Mouse (Mus musculus): ENCODE measurements around the gene Poc1a.

Gene Poc1a

GRCm38 (mm10) chr9:106322497-106322896 is 41.6 kb downstream of the Poc1a start:
- H3K4me1 ChIP-seq (replicated peaks; ENCODE audit: low read depth, low read length): peaks cover 41% of the 10 kb centered on the region
- no peak overlapping the region for H3K4me3 ChIP-seq (replicated peaks; ENCODE audit: low read length)
- TF ChIP-seq CTCF (conservative IDR thresholded peaks at IDR 0.05; ENCODE audit: low read length) (no peak), NANOG (IDR thresholded peaks at IDR 0.05; ENCODE audit: borderline replicate concordance, low read length) (no peak), POU5F1 (IDR thresholded peaks at IDR 0.05; ENCODE audit: borderline replicate concordance, low read length) (no peak)
- no peaks in the 10 kb centered on the region for H3K27me3 ChIP-seq (ENCODE audit: insufficient read depth, low read length)
- peaks cover 13% of the 10 kb centered on the region for H3K36me3 ChIP-seq (ENCODE audit: insufficient read depth, low read length)
- no peaks in the 10 kb centered on the region for H3K9me3 ChIP-seq (ENCODE audit: low read length)

GRCm38 (mm10) chr9:106326241-106326640 is 45.4 kb downstream of the Poc1a start:
- Histone ChIP-seq H3K27me3 (ENCODE audit: insufficient read depth, low read length) (no peaks in the 10 kb centered on the region), H3K4me1 (replicated peaks; ENCODE audit: low read depth, low read length) (peaks cover 31% of the 10 kb centered on the region)
- TF ChIP-seq CTCF (conservative IDR thresholded peaks at IDR 0.05; ENCODE audit: low read length): no peak
- TF ChIP-seq NANOG (IDR thresholded peaks at IDR 0.05; ENCODE audit: borderline replicate concordance, low read length): no peak

GRCm38 (mm10) chr9:106327125-106327809 is 46.4 kb downstream of the Poc1a start:
- Histone ChIP-seq H3K36me3 (ENCODE audit: insufficient read depth, low read length) (peaks cover 33% of the 10 kb centered on the region), H3K4me3 (replicated peaks; ENCODE audit: low read length) (no peak overlapping the region), H3K9me3 (ENCODE audit: low read length) (no peaks in the 10 kb centered on the region), H3K27me3 (ENCODE audit: insufficient read depth, low read length) (no peaks in the 10 kb centered on the region), H3K4me1 (replicated peaks; ENCODE audit: low read depth, low read length) (peaks cover 21% of the 10 kb centered on the region)
- TF ChIP-seq POU5F1 (IDR thresholded peaks at IDR 0.05; ENCODE audit: borderline replicate concordance, low read length) (no peak), NANOG (IDR thresholded peaks at IDR 0.05; ENCODE audit: borderline replicate concordance, low read length) (no peak), CTCF (conservative IDR thresholded peaks at IDR 0.05; ENCODE audit: low read length) (no peak)

More at GRCm38 (mm10) chr9:106326241-106326640, 45.4 kb downstream of the Poc1a start:
- no peak overlapping the region for H3K4me3 ChIP-seq (replicated peaks; ENCODE audit: low read length)
- H3K36me3 ChIP-seq (ENCODE audit: insufficient read depth, low read length): peaks cover 22% of the 10 kb centered on the region
- H3K9me3 ChIP-seq (ENCODE audit: low read length): no peaks in the 10 kb centered on the region

GRCm38 (mm10) chr9:106328068-106328610 is 47.3 kb downstream of the Poc1a start:
- Histone ChIP-seq H3K9me3 (ENCODE audit: low read length) (no peaks in the 10 kb centered on the region), H3K4me3 (replicated peaks; ENCODE audit: low read length) (no peak overlapping the region), H3K36me3 (ENCODE audit: insufficient read depth, low read length) (peaks cover 36% of the 10 kb centered on the region), H3K4me1 (replicated peaks; ENCODE audit: low read depth, low read length) (peaks cover 12% of the 10 kb centered on the region), H3K27me3 (ENCODE audit: insufficient read depth, low read length) (no peaks in the 10 kb centered on the region)
- TF ChIP-seq CTCF (conservative IDR thresholded peaks at IDR 0.05; ENCODE audit: low read length): no peak
- TF ChIP-seq NANOG (IDR thresholded peaks at IDR 0.05; ENCODE audit: borderline replicate concordance, low read length): no peak
- no peak for TF ChIP-seq POU5F1 (IDR thresholded peaks at IDR 0.05; ENCODE audit: borderline replicate concordance, low read length)

- Histone ChIP-seq H3K4me3 (replicated peaks; ENCODE audit: low read length) (no peak overlapping the region), H3K36me3 (ENCODE audit: insufficient read depth, low read length) (peaks cover 41% of the 10 kb centered on the region), H3K9me3 (ENCODE audit: low read length) (no peaks in the 10 kb centered on the region), H3K4me1 (replicated peaks; ENCODE audit: low read depth, low read length) (peaks cover 10% of the 10 kb centered on the region), H3K27me3 (ENCODE audit: insufficient read depth, low read length) (no peaks in the 10 kb centered on the region)
- TF ChIP-seq CTCF (conservative IDR thresholded peaks at IDR 0.05; ENCODE audit: low read length): no peak
These were observed 48.1 kb downstream of the Poc1a start for GRCm38 (mm10) chr9:106328772-106329511.

GRCm38 (mm10) chr9:106332746-106333145 is 51.9 kb downstream of the Poc1a start:
- Histone ChIP-seq H3K36me3 (ENCODE audit: insufficient read depth, low read length) (peaks cover 35% of the 10 kb centered on the region), H3K27me3 (ENCODE audit: insufficient read depth, low read length) (no peaks in the 10 kb centered on the region), H3K4me1 (replicated peaks; ENCODE audit: low read depth, low read length) (peaks cover 16% of the 10 kb centered on the region), H3K4me3 (replicated peaks; ENCODE audit: low read length) (no peak overlapping the region), H3K9me3 (ENCODE audit: low read length) (no peaks in the 10 kb centered on the region)
- no peak for TF ChIP-seq NANOG (IDR thresholded peaks at IDR 0.05; ENCODE audit: borderline replicate concordance, low read length)
- no peak for TF ChIP-seq CTCF (conservative IDR thresholded peaks at IDR 0.05; ENCODE audit: low read length)
- no peak for TF ChIP-seq POU5F1 (IDR thresholded peaks at IDR 0.05; ENCODE audit: borderline replicate concordance, low read length)

GRCm38 (mm10) chr9:106337620-106338019 is 56.8 kb downstream of the Poc1a start:
- no peak for TF ChIP-seq CTCF (conservative IDR thresholded peaks at IDR 0.05; ENCODE audit: low read length)
- no peak for TF ChIP-seq POU5F1 (IDR thresholded peaks at IDR 0.05; ENCODE audit: borderline replicate concordance, low read length)
- TF ChIP-seq NANOG (IDR thresholded peaks at IDR 0.05; ENCODE audit: borderline replicate concordance, low read length): no peak
- H3K4me1 ChIP-seq (replicated peaks; ENCODE audit: low read depth, low read length): peaks cover 49% of the 10 kb centered on the region
- H3K4me3 ChIP-seq (replicated peaks; ENCODE audit: low read length): no peak overlapping the region
- H3K9me3 ChIP-seq (ENCODE audit: low read length): no peaks in the 10 kb centered on the region
- peaks cover 10% of the 10 kb centered on the region for H3K36me3 ChIP-seq (ENCODE audit: insufficient read depth, low read length)
- no peaks in the 10 kb centered on the region for H3K27me3 ChIP-seq (ENCODE audit: insufficient read depth, low read length)

GRCm38 (mm10) chr9:106338462-106339172 is 57.8 kb downstream of the Poc1a start:
- Histone ChIP-seq H3K4me3 (replicated peaks; ENCODE audit: low read length) (peak overlapping the region; percentile 41), H3K36me3 (ENCODE audit: insufficient read depth, low read length) (peaks cover 8% of the 10 kb centered on the region), H3K4me1 (replicated peaks; ENCODE audit: low read depth, low read length) (peaks cover 56% of the 10 kb centered on the region), H3K27me3 (ENCODE audit: insufficient read depth, low read length) (no peaks in the 10 kb centered on the region), H3K9me3 (ENCODE audit: low read length) (no peaks in the 10 kb centered on the region)
- TF ChIP-seq POU5F1 (IDR thresholded peaks at IDR 0.05; ENCODE audit: borderline replicate concordance, low read length) (no peak), NANOG (IDR thresholded peaks at IDR 0.05; ENCODE audit: borderline replicate concordance, low read length) (no peak), CTCF (conservative IDR thresholded peaks at IDR 0.05; ENCODE audit: low read length) (no peak)

Data from E14TG2a.4 (cell line).